ENCODE assay signal across 18 mouse cellular contexts in genomic region chr6:38920141-38920540, GRCm38 (mm10). TPM values are rescaled to one million over a fixed set of nuclear protein-coding genes. Genes with fewer than 3 reads are reported as not detected.
DNase-seq lines count a peak whose midpoint lies in the region; ATAC-seq lines count a peak whose summit lies in the region.
"Had no signal": no experiment of that assay in that cellular context is flagged by ENCODE, and none has a peak within 500 bp of the region (broad histone marks: within the 10 kb centered on the region; RNA-seq: fewer than 3 reads in every experiment).

No protein-coding gene starts in this region.

- H3K36me3 ChIP-seq in kidney, embryonic 15.5 days, result no peaks in the 10 kb centered on the region
- H3K36me3 ChIP-seq in kidney, embryonic 16.5 days (ENCODE audit: insufficient read depth, low read length), result no peaks in the 10 kb centered on the region
- no peaks in the 10 kb centered on the region for H3K36me3 ChIP-seq in liver, embryonic 16.5 days (ENCODE audit: control insufficient read depth, insufficient read depth)
- H3K36me3 ChIP-seq: G1E; heart, embryonic 10.5 days; limb, embryonic 13.5 days had no signal

- ATAC-seq in kidney, embryonic 15.5 days (replicated peaks; ENCODE audit: low FRiP score), result no peak
- ATAC-seq in kidney, embryonic 16.5 days (ENCODE audit: low FRiP score, low TSS enrichment), result no peak
- no peak for ATAC-seq in liver, embryonic 16.5 days (ENCODE audit: low read depth)
- ATAC-seq in inflammation-experienced regulatory T-cells, adult 6 months, result no peak
- ATAC-seq: midbrain, embryonic 16.5 days had no signal

- peak overlapping the region; percentile 86 for H3K27ac ChIP-seq in kidney, embryonic 15.5 days
- no peak overlapping the region for H3K27ac ChIP-seq in brown adipose tissue, adult 24 weeks (replicated peaks; ENCODE audit: low read depth, low read length)
- H3K27ac ChIP-seq in kidney, embryonic 16.5 days (ENCODE audit: low read length), result peak overlapping the region; percentile 96
- peak overlapping the region; percentile 100 for H3K27ac ChIP-seq in liver, embryonic 16.5 days (ENCODE audit: low read length)
- H3K27ac ChIP-seq: limb, embryonic 13.5 days had no signal

- 74% methylated on average over 6 of the region's 6 CpGs for WGBS in kidney, embryonic 15.5 days
- WGBS in kidney, embryonic 16.5 days, result 67% methylated on average over 6 of the region's 6 CpGs
- WGBS in liver, embryonic 16.5 days (ENCODE audit: insufficient replicate concordance), result 76% methylated on average over 6 of the region's 6 CpGs

- no peaks in the 10 kb centered on the region for H3K9me3 ChIP-seq in kidney, embryonic 15.5 days (replicated peaks)
- no peaks in the 10 kb centered on the region for H3K9me3 ChIP-seq in kidney, embryonic 16.5 days (ENCODE audit: low read length)
- H3K9me3 ChIP-seq in liver, embryonic 16.5 days (replicated peaks; ENCODE audit: control insufficient read depth, low read length), result no peaks in the 10 kb centered on the region
- H3K9me3 ChIP-seq: heart, embryonic 10.5 days; limb, embryonic 13.5 days had no signal

- H3K4me1 ChIP-seq in kidney, embryonic 15.5 days, result peaks cover 43% of the 10 kb centered on the region
- H3K4me1 ChIP-seq in brown adipose tissue, adult 24 weeks (ENCODE audit: control insufficient read depth, insufficient read depth, insufficient read length, low read length), result no peaks in the 10 kb centered on the region
- H3K4me1 ChIP-seq in kidney, embryonic 16.5 days (ENCODE audit: insufficient read depth, low read length), result peaks cover 42% of the 10 kb centered on the region
- H3K4me1 ChIP-seq in liver, embryonic 16.5 days (ENCODE audit: control insufficient read depth, low read depth, low read length), result peaks cover 96% of the 10 kb centered on the region

- no peak overlapping the region for H3K4me3 ChIP-seq in kidney, embryonic 15.5 days (replicated peaks)
- peak overlapping the region; percentile 24 for H3K4me3 ChIP-seq in brown adipose tissue, adult 24 weeks (ENCODE audit: insufficient read depth, low read depth, low read length)
- no peak overlapping the region for H3K4me3 ChIP-seq in kidney, embryonic 16.5 days (ENCODE audit: low read length)
- H3K4me3 ChIP-seq in liver, embryonic 16.5 days (ENCODE audit: low read depth, low read length), result no peak overlapping the region
- H3K4me3 ChIP-seq: heart, embryonic 10.5 days; limb, embryonic 13.5 days had no signal

- no peak for DNase-seq in kidney, adult 11 months
- DNase-seq in adrenal gland, adult 18-20 months (ENCODE audit: low spot score in 2 of 2), result no peak
- DNase-seq: adrenal gland, postnatal 36 days; cerebellum, postnatal 36 days; gastrocnemius, postnatal 10 days; heart, postnatal 36 days; layer of hippocampus, adult 9-11 months; lung, postnatal 4 days; thymus, adult 2 months had no signal

- H3K9ac ChIP-seq in kidney, embryonic 15.5 days, result no peak overlapping the region
- no peak overlapping the region for H3K9ac ChIP-seq in kidney, embryonic 16.5 days (replicated peaks; ENCODE audit: low read length)
- peak overlapping the region; percentile 27 for H3K9ac ChIP-seq in liver, embryonic 16.5 days (ENCODE audit: low read depth, low read length)
- H3K9ac ChIP-seq: limb, embryonic 13.5 days had no signal

- no peak overlapping the region for H3K4me2 ChIP-seq in kidney, embryonic 15.5 days
- no peak overlapping the region for H3K4me2 ChIP-seq in kidney, embryonic 16.5 days (replicated peaks; ENCODE audit: low read depth, low read length)
- H3K4me2 ChIP-seq in liver, embryonic 16.5 days (ENCODE audit: low read depth, low read length), result 0 out of 2 replicates have a peak overlapping the region, but pooled peaks have one; percentile 2
- H3K4me2 ChIP-seq: limb, embryonic 13.5 days had no signal

- H3K27me3 ChIP-seq in kidney, embryonic 15.5 days, result no peaks in the 10 kb centered on the region
- H3K27me3 ChIP-seq in kidney, embryonic 16.5 days (ENCODE audit: insufficient read depth, low read length), result no peaks in the 10 kb centered on the region
- no peaks in the 10 kb centered on the region for H3K27me3 ChIP-seq in liver, embryonic 16.5 days (ENCODE audit: control insufficient read depth, insufficient read depth, low read depth, low read length)
- H3K27me3 ChIP-seq: limb, embryonic 13.5 days had no signal

RNA-seq across cellular contexts. Expression of gene Hipk2, which starts 44.2 kb away (rescaled TPM):
- polyA plus RNA-seq in kidney, embryonic 15.5 days (2015; fragmentation: Nextera tagmentation; extraction: Ambion mirVana), result 28.6 and 30.8 TPM in 2 replicates
- polyA plus RNA-seq in brown adipose tissue, adult 24 weeks (2012; ENCODE audit: insufficient read depth, insufficient read length, missing spikeins), result 23.7 and 63.9 TPM in 2 replicates
- polyA plus RNA-seq in kidney, embryonic 16.5 days (2015; fragmentation: Nextera tagmentation; extraction: Ambion mirVana), result 28.0 and 32.8 TPM in 2 replicates
- polyA plus RNA-seq in liver, embryonic 16.5 days (2015; fragmentation: Nextera tagmentation; extraction: Ambion mirVana), result 17.5 and 19.8 TPM in 2 replicates
- polyA plus RNA-seq in inflammation-experienced regulatory T-cells, adult 6 months (2017; shearing (Covaris generic)), result 10 to 100 TPM; 10.2 to 17.9 (median 17.6) TPM
- total RNA-seq in adrenal gland, adult 18-20 months (2021), result 100 to 1,000 TPM; 102 to 135 TPM

RNA-seq across cellular contexts. Expression of gene Tbxas1, which starts 44.9 kb away (rescaled TPM):
- polyA plus RNA-seq in kidney, embryonic 15.5 days (2015; fragmentation: Nextera tagmentation; extraction: Ambion mirVana), result 5.3 and 6.4 TPM in 2 replicates
- 1.4 and 1.8 TPM in 2 replicates for polyA plus RNA-seq in brown adipose tissue, adult 24 weeks (2012; ENCODE audit: insufficient read depth, insufficient read length, missing spikeins)
- polyA plus RNA-seq in kidney, embryonic 16.5 days (2015; fragmentation: Nextera tagmentation; extraction: Ambion mirVana), result 8.4 and 9.2 TPM in 2 replicates
- 10.8 and 12.8 TPM in 2 replicates for polyA plus RNA-seq in liver, embryonic 16.5 days (2015; fragmentation: Nextera tagmentation; extraction: Ambion mirVana)
- polyA plus RNA-seq in inflammation-experienced regulatory T-cells, adult 6 months (2017; shearing (Covaris generic)), result under 1 TPM; 0.21 to 0.37 (median 0.25) TPM
- total RNA-seq in adrenal gland, adult 18-20 months (2021), result 1 to 10 TPM; 6.4 to 6.6 TPM
